Comparison of ENCODE assay signal across 8 mouse cellular contexts in genomic region chr17:15375701-15376493, GRCm38 (mm10). TPM values are rescaled to one million over a fixed set of nuclear protein-coding genes. Genes with fewer than 3 reads are reported as not detected.
DNase-seq lines count a peak whose midpoint lies in the region; ATAC-seq and TF ChIP-seq lines count a peak whose summit lies in the region.

No protein-coding gene starts in this region.

- DNase-seq in CD4-positive helper T cell, adult 2 months (ENCODE audit: low read depth, low spot score), result peak; percentile 24
- DNase-seq in adrenal gland, postnatal 14 days, result peak; percentile 65
- DNase-seq in kidney, postnatal 0 days (ENCODE audit: low spot score), result peak; percentile 78
- DNase-seq in natural killer cell, adult 2 months (ENCODE audit: low spot score in 2 of 2), result peak; percentile 19 to 35
- DNase-seq in testis, postnatal 10 days (ENCODE audit: low spot score), result peak; percentile 59

- H3K4me3 ChIP-seq in embryonic facial prominence, embryonic 15.5 days (replicated peaks), result peak overlapping the region; percentile 54
- peak overlapping the region; percentile 65 for H3K4me3 ChIP-seq in heart, embryonic 15.5 days
- peak overlapping the region; percentile 76 for H3K4me3 ChIP-seq in kidney, postnatal 0 days (replicated peaks; ENCODE audit: low read depth, low read length)
- H3K4me3 ChIP-seq in liver, embryonic 15.5 days (replicated peaks), result peak overlapping the region; percentile 54

- H3K36me3 ChIP-seq in embryonic facial prominence, embryonic 15.5 days, result no peaks in the 10 kb centered on the region
- no peaks in the 10 kb centered on the region for H3K36me3 ChIP-seq in heart, embryonic 15.5 days
- H3K36me3 ChIP-seq in kidney, postnatal 0 days (ENCODE audit: insufficient read depth, low read length), result no peaks in the 10 kb centered on the region
- no peaks in the 10 kb centered on the region; the same call in 1 of the 2 replicates for H3K36me3 ChIP-seq in liver, embryonic 15.5 days (replicated peaks)

- no peaks in the 10 kb centered on the region for H3K9me3 ChIP-seq in embryonic facial prominence, embryonic 15.5 days (replicated peaks)
- no peaks in the 10 kb centered on the region for H3K9me3 ChIP-seq in heart, embryonic 15.5 days (replicated peaks)
- H3K9me3 ChIP-seq in kidney, postnatal 0 days (replicated peaks; ENCODE audit: low read length), result no peaks in the 10 kb centered on the region
- H3K9me3 ChIP-seq in liver, embryonic 15.5 days (replicated peaks), result no peaks in the 10 kb centered on the region

- peak overlapping the region; percentile 12; the same call in 1 of the 2 replicates for H3K27ac ChIP-seq in embryonic facial prominence, embryonic 15.5 days (replicated peaks)
- H3K27ac ChIP-seq in heart, embryonic 15.5 days, result peak overlapping the region; percentile 55
- H3K27ac ChIP-seq in kidney, postnatal 0 days, result peak overlapping the region; percentile 77
- H3K27ac ChIP-seq in liver, embryonic 15.5 days (replicated peaks), result peak overlapping the region; percentile 70; the same call in 1 of the 2 replicates

- peak overlapping the region; percentile 100 for H3K4me2 ChIP-seq in embryonic facial prominence, embryonic 15.5 days (replicated peaks)
- H3K4me2 ChIP-seq in heart, embryonic 15.5 days, result peak overlapping the region; percentile 100
- H3K4me2 ChIP-seq in kidney, postnatal 0 days (ENCODE audit: low read length), result peak overlapping the region; percentile 71
- H3K4me2 ChIP-seq in liver, embryonic 15.5 days, result peak overlapping the region; percentile 63

- under 1% methylated on average over 67 of the region's 69 CpGs for WGBS in embryonic facial prominence, embryonic 15.5 days
- 0% methylated on average over 69 of the region's 69 CpGs for WGBS in heart, embryonic 15.5 days
- WGBS in kidney, postnatal 0 days, result under 1% methylated on average over 67 of the region's 69 CpGs
- under 1% methylated on average over 68 of the region's 69 CpGs for WGBS in liver, embryonic 15.5 days (ENCODE audit: insufficient replicate concordance)

- H3K4me1 ChIP-seq in embryonic facial prominence, embryonic 15.5 days, result peaks cover 54% of the 10 kb centered on the region
- H3K4me1 ChIP-seq in heart, embryonic 15.5 days (replicated peaks), result peaks cover 50% of the 10 kb centered on the region
- peaks cover 19% of the 10 kb centered on the region for H3K4me1 ChIP-seq in kidney, postnatal 0 days (replicated peaks; ENCODE audit: insufficient read depth, low read length)
- H3K4me1 ChIP-seq in liver, embryonic 15.5 days (replicated peaks), result peaks cover 22% of the 10 kb centered on the region

- peak overlapping the region; percentile 48 for H3K9ac ChIP-seq in embryonic facial prominence, embryonic 15.5 days
- peak overlapping the region; percentile 54 for H3K9ac ChIP-seq in heart, embryonic 15.5 days
- peak overlapping the region; percentile 69 for H3K9ac ChIP-seq in kidney, postnatal 0 days (ENCODE audit: low read depth, low read length)
- H3K9ac ChIP-seq in liver, embryonic 15.5 days, result peak overlapping the region; percentile 15; the same call in 1 of the 2 replicates

- H3K27me3 ChIP-seq in embryonic facial prominence, embryonic 15.5 days, result peaks cover 74% of the 10 kb centered on the region
- H3K27me3 ChIP-seq in heart, embryonic 15.5 days, result peaks cover 91% of the 10 kb centered on the region
- 0 out of 2 replicates have a peak, but pooled peaks cover 4% of the 10 kb centered on the region for H3K27me3 ChIP-seq in kidney, postnatal 0 days (ENCODE audit: insufficient read depth, low read length)
- peaks cover 93% of the 10 kb centered on the region for H3K27me3 ChIP-seq in liver, embryonic 15.5 days

- ATAC-seq in embryonic facial prominence, embryonic 15.5 days (ENCODE audit: insufficient number of reproducible peaks, low FRiP score, low TSS enrichment, low read depth), result peak; percentile 58
- peak; percentile 54; the same call in 1 of the 2 replicates for ATAC-seq in heart, embryonic 15.5 days (replicated peaks; ENCODE audit: insufficient number of reproducible peaks, insufficient read depth, low FRiP score, low read depth)
- peak; percentile 79 for ATAC-seq in kidney, postnatal 0 days (replicated peaks; ENCODE audit: low FRiP score, low read depth)
- ATAC-seq in liver, embryonic 15.5 days (ENCODE audit: insufficient read depth), result peak; percentile 68

- TF ChIP-seq CTCF in kidney, postnatal 0 days (IDR thresholded peaks at IDR 0.05; ENCODE audit: low read depth), result no peak

RNA-seq across cellular contexts. Expression of gene Dll1, which starts 0.8 kb away (rescaled TPM):
- 6.7 and 10.5 TPM in 2 replicates for total RNA-seq in adrenal gland, postnatal 14 days (2021)
- polyA plus RNA-seq in embryonic facial prominence, embryonic 15.5 days (2015; fragmentation: Nextera tagmentation; extraction: Ambion mirVana), result 10.3 and 11.4 TPM in 2 replicates
- polyA plus RNA-seq in heart, embryonic 15.5 days (2015; fragmentation: Nextera tagmentation; extraction: Ambion mirVana), result 4.8 and 5.2 TPM in 2 replicates
- 21.4 and 22.3 TPM in 2 replicates for polyA plus RNA-seq in kidney, postnatal 0 days (2015; fragmentation: Nextera tagmentation; extraction: Ambion mirVana)
- polyA plus RNA-seq in liver, embryonic 15.5 days (2015; fragmentation: Nextera tagmentation; extraction: Ambion mirVana), result 1.1 and 1.5 TPM in 2 replicates

RNA-seq across cellular contexts. Expression of gene Fam120b, which starts 20.1 kb away (rescaled TPM):
- total RNA-seq in adrenal gland, postnatal 14 days (2021), result 17.3 and 18.4 TPM in 2 replicates
- 29.1 and 30.9 TPM in 2 replicates for polyA plus RNA-seq in embryonic facial prominence, embryonic 15.5 days (2015; fragmentation: Nextera tagmentation; extraction: Ambion mirVana)
- polyA plus RNA-seq in heart, embryonic 15.5 days (2015; fragmentation: Nextera tagmentation; extraction: Ambion mirVana), result 14.7 and 17.8 TPM in 2 replicates
- polyA plus RNA-seq in kidney, postnatal 0 days (2015; fragmentation: Nextera tagmentation; extraction: Ambion mirVana), result 18.4 and 19.9 TPM in 2 replicates
- polyA plus RNA-seq in liver, embryonic 15.5 days (2015; fragmentation: Nextera tagmentation; extraction: Ambion mirVana), result 6.5 and 7.1 TPM in 2 replicates

Comparison
In these comparisons a context has a peak if more than half of its experiments do, and no peak if none do; other contexts are left out.
1. Peak in every context shown above with its lines: DNase-seq, ATAC-seq, H3K4me3 ChIP-seq and H3K27ac ChIP-seq.
2. DNase-seq: peak in every context shown above with its lines; median percentile 78 in kidney, postnatal 0 days; 65 in adrenal gland, postnatal 14 days; 59 in testis, postnatal 10 days; 27 in natural killer cell, adult 2 months; 24 in CD4-positive helper T cell, adult 2 months.
3. H3K27ac ChIP-seq: peak in every context shown above with its lines; median percentile 77 in kidney, postnatal 0 days; 70 in liver, embryonic 15.5 days; 55 in heart, embryonic 15.5 days; 12 in embryonic facial prominence, embryonic 15.5 days.
4. H3K9ac ChIP-seq: peak in every context shown above with its lines; median percentile 69 in kidney, postnatal 0 days; 54 in heart, embryonic 15.5 days; 48 in embryonic facial prominence, embryonic 15.5 days; 15 in liver, embryonic 15.5 days.